Mouse (Mus musculus): ENCODE results near the gene Esrp2.

- TF ChIP-seq TAL1 (conservative IDR thresholded peaks at IDR 0.05; ENCODE audit: low read depth, low read length) (no peak), CTCF (IDR thresholded peaks at IDR 0.05; ENCODE audit: low read depth, low read length) (no peak)
These were observed 13.3 kb upstream of the Esrp2 start, which contains the start of gene Pla2g15 for GRCm38 (mm10) chr8:106149801-106150652.

Data from G1E (cell line).